Mouse (Mus musculus): ENCODE measurements around the gene Rnf224. TPM values are rescaled to one million over a fixed set of nuclear protein-coding genes. Genes with fewer than 3 reads are reported as not detected.
A peak's percentile ranks its signal among the peaks of the same experiment; 100 is the strongest.

The Rnf224 gene
- total RNA-seq, 4 experiments from 2014 or later = not detected

GRCm38 (mm10) chr2:25255284-25255779, 18.7 kb upstream of the Rnf224 start, which contains the start of gene Tmem203:
TSS of gene Tmem203 (plus strand) at chr2:25255439.
- DNase-seq = peak; percentile 76

- DNase-seq = no peak
These were observed 15.7 kb upstream of the Rnf224 start for GRCm38 (mm10) chr2:25252331-25252730.

- no peak for DNase-seq
These were observed 9.8 kb upstream of the Rnf224 start, which contains the start of gene AL732309.1 for GRCm38 (mm10) chr2:25246183-25247072. TSS of gene AL732309.1 (minus strand) at chr2:25246863.

- DNase-seq = no peak
These were observed 7.6 kb upstream of the Rnf224 start for GRCm38 (mm10) chr2:25244144-25244543.

GRCm38 (mm10) chr2:25243342-25243741, 6.8 kb upstream of the Rnf224 start:
- DNase-seq = no peak

- DNase-seq = no peak
These were observed 5.5 kb upstream of the Rnf224 start, which contains the start of the genes Rnf208 and Cysrt1 for GRCm38 (mm10) chr2:25242101-25242506. TSS of gene Rnf208 (plus strand) at chr2:25242255. TSS of gene Cysrt1 (minus strand) at chr2:25242452.

GRCm38 (mm10) chr2:25241438-25241775, 4.8 kb upstream of the Rnf224 start:
- DNase-seq = no peak

GRCm38 (mm10) chr2:25240723-25241437, 4.3 kb upstream of the Rnf224 start:
- peak; percentile 77 for DNase-seq

GRCm38 (mm10) chr2:25240310-25240709, 3.7 kb upstream of the Rnf224 start:
- DNase-seq = no peak

GRCm38 (mm10) chr2:25239766-25240165, 3.2 kb upstream of the Rnf224 start:
- no peak for DNase-seq

GRCm38 (mm10) chr2:25238106-25238505, 1.5 kb upstream of the Rnf224 start:
- no peak for DNase-seq

GRCm38 (mm10) chr2:25237522-25237921, 935 bp upstream of the Rnf224 start:
- no peak for DNase-seq

GRCm38 (mm10) chr2:25234551-25235220, 1.9 kb downstream of the Rnf224 start:
- DNase-seq = no peak

GRCm38 (mm10) chr2:25234050-25234449, 2.5 kb downstream of the Rnf224 start, which contains the start of gene Slc34a3:
TSS of gene Slc34a3 (minus strand) at chr2:25234364.
- no peak for DNase-seq

GRCm38 (mm10) chr2:25233421-25233820, 3.2 kb downstream of the Rnf224 start:
- DNase-seq = no peak

- no peak for DNase-seq
These were observed 5.5 kb downstream of the Rnf224 start for GRCm38 (mm10) chr2:25231038-25231437.

- DNase-seq = no peak
These were observed 6.0 kb downstream of the Rnf224 start for GRCm38 (mm10) chr2:25230581-25230980.

GRCm38 (mm10) chr2:25229582-25229981, 7.0 kb downstream of the Rnf224 start:
- DNase-seq = no peak

GRCm38 (mm10) chr2:25228995-25229530, 7.5 kb downstream of the Rnf224 start:
- no peak for DNase-seq

- DNase-seq = peak; percentile 82
These were observed 8.1 kb downstream of the Rnf224 start for GRCm38 (mm10) chr2:25228431-25228889.

- no peak for DNase-seq
These were observed 9.2 kb downstream of the Rnf224 start for GRCm38 (mm10) chr2:25227406-25227805.

GRCm38 (mm10) chr2:25226864-25227263, 9.7 kb downstream of the Rnf224 start:
- no peak for DNase-seq

All from adrenal gland, adult 8-10 months (tissue).